Mouse (Mus musculus) erythroblast, adult 5-6 weeks (primary cell): Measurements from ENCODE around the gene Poln. TPM values are rescaled to one million over a fixed set of nuclear protein-coding genes. Genes with fewer than 3 reads are reported as not detected.

ENCODE experiments used
- ATAC-seq: replicated peaks from 2 replicates; pipeline ENCODE4 v1.8.0; 2016; ENCODE audit warnings: moderate number of reproducible peaks, mild to moderate bottlenecking, moderate TSS enrichment, inconsistent platforms; ENCODE audit not compliant: poor library complexity, low FRiP score, severe bottlenecking
- total RNA-seq, 2 experiments: library from RNA; stranded (forward) in 1 of 2; stranded (reverse) in 1 of 2; fragments of 150-400 nt in 1 of 2; fragments of 200-764, 138-1000 nt in 1 of 2; gene quantifications; 2 replicates each; pipeline versions ENCODE4 v1.2.3 to v1.2.4; 2015 to 2017; ENCODE audit warnings: low replicate concordance in 2 of 2

Gene Poln
- total RNA-seq, 2 experiments from 2014 or later = 1.7 to 5.0 TPM

GRCm38 (mm10) chr5:34132731-34133130 is 36.5 kb downstream of the Poln start:
- no peak for ATAC-seq

DNA sequence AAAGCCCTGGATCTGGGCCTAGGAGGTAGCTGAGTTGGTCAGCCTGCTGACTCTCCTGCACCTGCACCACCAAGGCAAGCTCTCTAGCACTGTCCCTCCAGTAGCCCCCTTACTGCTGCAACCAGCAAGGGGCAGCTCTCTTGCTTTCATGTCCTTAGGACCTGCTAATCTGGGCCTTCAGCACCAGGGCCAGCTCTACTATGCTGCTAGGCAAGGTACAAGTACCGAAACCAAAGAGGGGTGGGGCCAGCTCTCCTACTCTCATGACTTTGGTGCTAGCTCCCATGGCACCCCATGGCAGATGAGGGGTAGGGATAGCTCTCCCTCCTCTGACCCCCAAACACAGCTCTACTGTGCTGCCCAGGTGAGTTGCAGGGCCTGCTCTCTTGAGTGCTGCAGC is 45.1 kb downstream of the Poln start:
- ATAC-seq = no peak

- ATAC-seq = no peak
Observed at GRCm38 (mm10) chr5:34119121-34119856, 50.0 kb downstream of the Poln start.

DNA sequence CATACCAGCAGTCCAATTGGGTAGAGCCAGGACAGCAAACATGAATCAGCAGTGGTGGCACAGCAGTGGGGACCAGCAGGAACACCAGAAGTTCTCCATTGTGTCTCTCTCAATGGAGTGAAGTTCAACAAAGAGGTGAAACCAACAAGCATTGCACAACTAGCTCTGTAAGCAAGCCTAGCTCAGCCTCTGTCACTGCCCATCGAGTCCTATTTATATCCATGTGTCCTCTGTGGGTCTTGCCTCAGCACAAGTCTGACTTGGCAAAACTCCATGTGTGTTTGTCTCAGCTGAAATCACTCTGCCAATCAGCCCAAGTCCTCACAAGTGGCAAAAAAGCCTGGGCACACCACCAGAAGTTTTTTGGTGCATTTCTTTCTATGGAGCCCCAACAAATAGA is 63.6 kb downstream of the Poln start:
- ATAC-seq = no peak

DNA sequence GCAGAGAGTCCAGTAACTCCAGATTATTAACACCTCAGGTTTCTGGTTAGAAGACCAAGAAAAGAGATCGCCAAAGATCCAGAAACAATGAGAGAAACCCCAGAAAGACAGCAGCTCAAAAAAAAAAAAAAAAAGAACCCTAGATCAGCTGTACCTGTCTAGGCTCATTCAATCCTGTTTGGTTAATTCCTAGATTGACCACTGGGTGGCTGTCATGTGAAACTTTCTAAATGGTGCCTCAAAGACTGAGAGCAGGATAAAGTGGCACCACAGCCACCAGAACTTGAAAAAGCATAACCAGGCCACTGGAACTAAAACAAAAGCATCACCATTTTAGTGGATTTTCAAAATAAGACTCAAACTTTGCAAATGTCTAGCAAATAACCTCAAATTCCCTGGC is 71.9 kb downstream of the Poln start:
- ATAC-seq = no peak

GRCm38 (mm10) chr5:34093021-34093420 is 76.2 kb downstream of the Poln start:
- no peak for ATAC-seq

DNA sequence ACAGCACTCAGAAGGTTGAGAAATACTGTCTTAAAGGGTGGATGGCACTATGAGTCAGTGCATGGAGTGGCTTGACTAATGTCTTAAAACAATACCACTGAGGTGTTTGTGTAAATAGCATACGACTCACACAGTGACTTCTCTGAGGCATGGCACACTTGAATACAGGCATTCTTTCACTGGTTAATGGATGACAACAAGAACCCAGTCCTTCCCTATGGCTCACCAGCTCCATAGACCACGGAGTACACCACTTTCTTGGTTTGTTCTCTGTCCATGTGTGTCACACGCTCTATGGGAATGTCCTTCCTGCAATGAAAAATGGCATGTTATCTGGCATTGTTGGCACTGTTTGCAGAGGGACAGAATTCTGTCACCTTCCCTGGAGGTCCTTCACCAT is 136.7 kb downstream of the Poln start:
- ATAC-seq = no peak

DNA sequence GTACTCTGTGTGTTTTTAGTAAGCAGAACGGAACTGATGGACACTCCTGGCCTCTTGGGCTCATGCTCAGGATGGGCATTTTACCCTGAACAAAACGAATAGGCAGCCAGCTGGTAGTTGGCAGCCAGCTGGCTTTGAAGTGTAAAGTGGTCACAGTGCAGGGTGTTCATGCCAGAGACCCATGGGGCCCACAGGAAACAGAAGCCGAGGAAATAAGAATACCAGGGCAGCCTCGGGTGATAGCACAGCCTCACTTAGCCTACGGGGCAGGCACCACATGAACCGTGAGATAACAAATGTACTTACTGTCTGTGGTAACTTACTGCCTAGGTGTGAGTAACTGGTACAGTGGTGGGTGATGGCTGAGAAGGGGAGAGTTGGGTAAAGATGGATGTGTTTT is 138.2 kb downstream of the Poln start:
- no peak for ATAC-seq

- no peak for ATAC-seq
Observed at GRCm38 (mm10) chr5:34030101-34030500, 139.1 kb downstream of the Poln start.

GRCm38 (mm10) chr5:34018968-34019367 is 150.3 kb downstream of the Poln start:
- ATAC-seq = no peak

- no peak for ATAC-seq
Observed at GRCm38 (mm10) chr5:34014652-34015051, 154.6 kb downstream of the Poln start.

DNA sequence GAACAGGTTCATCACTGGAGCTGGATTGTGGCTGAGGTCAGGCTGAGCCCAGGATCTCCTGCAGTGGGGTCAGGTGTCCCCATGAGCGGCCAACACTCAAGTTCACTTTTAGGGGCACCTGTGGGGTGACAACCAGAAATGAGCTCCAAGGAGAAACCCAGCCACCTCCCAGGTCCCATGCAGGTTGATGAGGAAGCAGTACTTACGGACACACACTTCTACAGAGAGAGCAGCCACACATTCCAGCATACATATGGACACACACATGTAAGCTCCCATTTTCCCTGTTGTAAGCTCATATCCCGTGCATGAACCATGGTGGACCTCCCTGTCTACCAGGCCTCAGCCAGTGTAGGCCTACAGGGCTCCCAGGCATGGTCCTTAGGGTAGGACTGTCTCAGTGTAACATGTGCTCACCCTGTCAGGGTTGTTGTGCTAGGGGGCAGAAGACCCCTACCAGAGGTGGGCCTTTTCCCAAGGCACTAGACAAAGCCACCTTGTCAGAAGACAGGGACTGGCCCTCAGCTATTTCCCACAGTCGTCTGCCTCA is 161.8 kb downstream of the Poln start:
- no peak for ATAC-seq

GRCm38 (mm10) chr5:34006832-34007231 is 162.4 kb downstream of the Poln start:
- no peak for ATAC-seq

- no peak for ATAC-seq
Observed at GRCm38 (mm10) chr5:34004618-34005017, 164.6 kb downstream of the Poln start.

DNA sequence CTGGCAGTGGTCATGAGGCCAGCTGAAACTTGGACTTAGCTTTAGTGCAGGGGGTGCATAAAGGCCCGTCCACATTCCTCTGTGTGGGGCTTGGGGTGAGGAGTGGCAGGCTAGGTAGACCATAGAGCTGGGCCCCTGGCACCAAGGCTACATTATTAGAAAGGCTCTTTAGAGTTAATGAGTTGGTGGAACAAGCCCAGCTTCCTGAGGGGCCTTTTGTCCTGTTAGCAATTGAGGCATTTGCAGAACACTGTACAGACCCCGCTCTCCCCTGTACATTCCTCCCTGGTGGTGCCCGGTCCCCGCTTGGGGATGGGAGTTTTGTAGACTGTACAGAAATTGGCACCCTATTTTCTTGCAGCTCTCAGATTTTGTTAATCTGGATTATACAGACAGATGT is 166.6 kb downstream of the Poln start:
- ATAC-seq = no peak

DNA sequence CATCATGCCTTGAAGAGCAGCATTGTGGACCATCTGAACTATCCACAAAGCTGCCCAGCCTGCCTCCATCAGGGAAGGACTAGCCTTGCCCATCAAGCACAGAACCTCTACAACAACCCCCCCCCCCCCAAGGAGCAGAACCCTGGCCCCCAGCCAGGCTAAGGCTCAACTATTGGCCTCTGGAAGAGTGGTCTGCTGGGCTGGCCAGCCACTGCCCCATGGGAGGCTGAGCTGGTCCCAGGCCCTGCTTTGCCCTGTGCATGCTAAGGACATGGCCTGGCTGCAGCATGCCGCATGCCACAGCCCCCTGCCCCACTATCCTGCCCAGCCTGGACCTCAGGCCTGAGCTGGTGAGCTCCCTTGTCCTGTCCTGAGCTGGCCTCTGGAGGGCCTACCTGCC is 167.8 kb downstream of the Poln start:
- ATAC-seq = no peak

DNA sequence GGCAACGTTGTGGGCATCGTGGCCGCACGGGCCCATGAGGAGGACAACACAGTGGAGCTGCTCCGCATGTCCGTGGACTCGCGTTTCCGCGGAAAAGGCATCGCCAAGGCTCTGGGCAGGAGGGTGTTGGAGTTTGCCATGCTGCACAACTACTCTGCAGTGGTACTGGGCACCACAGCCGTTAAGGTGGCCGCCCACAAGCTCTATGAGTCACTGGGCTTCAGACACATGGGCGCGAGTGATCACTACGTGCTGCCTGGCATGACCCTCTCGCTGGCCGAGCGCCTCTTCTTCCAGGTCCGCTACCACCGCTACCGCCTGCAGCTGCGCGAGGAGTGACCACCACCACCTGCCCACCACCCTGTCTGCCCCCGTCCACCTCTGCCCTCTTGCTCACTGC is 168.4 kb downstream of the Poln start:
- ATAC-seq = no peak

GRCm38 (mm10) chr5:33999466-34000090 is 169.7 kb downstream of the Poln start:
- ATAC-seq = no peak

DNA sequence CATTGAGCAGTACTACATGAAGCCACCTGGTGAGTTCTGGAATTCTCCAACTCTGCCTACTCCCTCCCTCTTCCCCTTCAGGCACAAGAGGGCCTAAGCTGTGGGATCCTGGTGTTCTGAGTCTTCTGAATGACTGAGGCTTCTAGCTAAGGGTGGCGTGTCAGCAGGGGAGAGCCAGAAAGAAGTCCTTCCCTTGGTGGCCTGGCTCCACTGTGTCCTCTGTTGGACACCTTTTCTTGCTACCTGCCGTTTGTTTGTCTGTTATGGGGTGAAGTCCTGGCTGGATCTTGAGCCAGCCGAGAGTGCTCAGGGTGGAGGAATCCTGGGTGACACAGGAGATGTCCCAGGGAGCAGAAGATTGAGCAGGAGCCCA is 170.8 kb downstream of the Poln start:
- ATAC-seq = no peak

DNA sequence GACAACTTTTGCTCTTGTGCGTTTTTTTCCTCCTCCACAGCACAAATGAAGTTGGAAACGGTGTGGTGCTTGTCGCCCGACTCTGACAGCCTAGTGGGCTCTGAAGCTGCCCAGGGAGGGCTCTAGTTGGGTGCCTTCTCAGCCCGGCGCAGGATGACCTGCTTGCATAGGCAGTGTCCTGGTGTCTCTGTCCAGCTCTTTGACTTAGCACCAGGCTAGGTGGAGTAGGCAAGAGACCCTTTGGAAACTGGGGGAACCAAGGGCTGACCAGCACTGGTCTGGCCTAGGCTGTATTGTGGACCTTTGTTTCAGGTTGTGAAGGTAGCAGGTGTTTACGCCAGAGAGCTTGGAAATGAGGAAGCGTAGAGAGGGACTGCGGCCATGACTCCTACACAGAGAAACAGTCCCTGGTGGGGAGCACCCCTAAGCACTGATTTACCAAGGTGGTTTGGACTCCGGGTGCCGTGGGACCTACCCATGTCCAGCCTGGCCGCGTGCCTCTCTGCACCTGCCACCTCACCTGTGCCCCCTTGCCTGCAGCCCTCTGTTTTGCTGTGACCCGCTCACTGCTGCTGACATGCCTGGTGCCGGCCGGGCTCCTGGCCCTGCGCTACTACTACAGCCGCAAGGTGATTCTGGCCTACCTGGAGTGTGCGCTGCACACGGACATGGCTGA is 171.3 kb downstream of the Poln start:
- ATAC-seq = no peak
